Mouse (Mus musculus): Measurements from ENCODE around the gene Mmp27.
A peak's percentile ranks its signal among the peaks of the same experiment; 100 is the strongest.

The Mmp27 gene

GRCm38 (mm10) chr9:7571162-7571561, at the start of gene Mmp27:
Gene Mmp27, plus strand, starts transcription at chr9:7571396.
- no peak for DNase-seq

GRCm38 (mm10) chr9:7526255-7526940, 44.8 kb upstream of the Mmp27 start:
- DNase-seq: peak in 1 of 2 experiments; percentile 2

GRCm38 (mm10) chr9:7542763-7543162, 28.4 kb upstream of the Mmp27 start:
- DNase-seq: no peak

- no peak for DNase-seq
Observed at GRCm38 (mm10) chr9:7544923-7545457, 26.2 kb upstream of the Mmp27 start.

GRCm38 (mm10) chr9:7545471-7545870, 25.7 kb upstream of the Mmp27 start:
- peak; percentile 39 to 64 for DNase-seq

- no peak for DNase-seq
Observed at GRCm38 (mm10) chr9:7545920-7546319, 25.3 kb upstream of the Mmp27 start.

GRCm38 (mm10) chr9:7551943-7552342, 19.3 kb upstream of the Mmp27 start:
- no peak for DNase-seq

- no peak for DNase-seq
Observed at GRCm38 (mm10) chr9:7553536-7553935, 17.7 kb upstream of the Mmp27 start.

- peak; percentile 26 to 32 for DNase-seq
Observed at GRCm38 (mm10) chr9:7554382-7554781, 16.8 kb upstream of the Mmp27 start.

- DNase-seq: peak in 1 of 2 experiments; percentile 29
Observed at GRCm38 (mm10) chr9:7558221-7559017, 12.8 kb upstream of the Mmp27 start, which contains the start of gene Mmp8. Gene Mmp8, plus strand, starts transcription at chr9:7558456.

- DNase-seq: no peak
Observed at GRCm38 (mm10) chr9:7560026-7560425, 11.2 kb upstream of the Mmp27 start.

- peak; percentile 13 to 19 for DNase-seq
Observed at GRCm38 (mm10) chr9:7567376-7567775, 3.8 kb upstream of the Mmp27 start.

GRCm38 (mm10) chr9:7567923-7568322, 3.3 kb upstream of the Mmp27 start:
- DNase-seq: no peak

- DNase-seq: no peak
Observed at GRCm38 (mm10) chr9:7570485-7570884, 711 bp upstream of the Mmp27 start.

GRCm38 (mm10) chr9:7572188-7572587, 992 bp downstream of the Mmp27 start:
- DNase-seq: no peak

- DNase-seq: peak in 1 of 2 experiments; percentile 43
Observed at GRCm38 (mm10) chr9:7572663-7573308, 1.6 kb downstream of the Mmp27 start.

- DNase-seq: peak in 1 of 2 experiments; percentile 43
Observed at GRCm38 (mm10) chr9:7575526-7575925, 4.3 kb downstream of the Mmp27 start.

GRCm38 (mm10) chr9:7577371-7577770, 6.2 kb downstream of the Mmp27 start:
- DNase-seq: no peak

- DNase-seq: no peak
Observed at GRCm38 (mm10) chr9:7590063-7590462, 18.9 kb downstream of the Mmp27 start.

GRCm38 (mm10) chr9:7593272-7593812, 22.1 kb downstream of the Mmp27 start:
- no peak for DNase-seq

- peak; percentile 85 to 89 for DNase-seq
Observed at GRCm38 (mm10) chr9:7594816-7595540, 23.8 kb downstream of the Mmp27 start.

Data from lung, adult 18-20 months (tissue).